Mouse (Mus musculus): ENCODE data around the gene Nova2.

GRCm38 (mm10) chr7:18922807-18923206 lies 2.9 kb upstream of the Nova2 start:
- TF ChIP-seq POLR2A (IDR thresholded peaks at IDR 0.05; ENCODE audit: borderline replicate concordance, extremely low read depth, insufficient read depth, insufficient read length, poor library complexity, severe bottlenecking) (no peak), CTCF (IDR thresholded peaks at IDR 0.05; ENCODE audit: borderline replicate concordance, extremely low read depth, insufficient read depth, insufficient read length) (no peak)
